Mouse (Mus musculus) olfactory bulb, adult 2 months (tissue): Measurements from ENCODE around the gene Grip1.

Source experiments
- CTCF ChIP-seq: fragments of 200-500 bp; IDR thresholded peaks from 2 replicates; pipeline ENCODE4 v1.5.1; 2012; ENCODE audit warnings: low read depth, mild to moderate bottlenecking, low read length, moderate library complexity; ENCODE audit not compliant: insufficient read depth
- POLR2A ChIP-seq: fragments of 200-500 bp; IDR thresholded peaks from 2 replicates; pipeline ENCODE4 v1.6.1; 2012; ENCODE audit warnings: mild to moderate bottlenecking, low read depth, low read length, moderate library complexity; ENCODE audit not compliant: insufficient read depth

DNA sequence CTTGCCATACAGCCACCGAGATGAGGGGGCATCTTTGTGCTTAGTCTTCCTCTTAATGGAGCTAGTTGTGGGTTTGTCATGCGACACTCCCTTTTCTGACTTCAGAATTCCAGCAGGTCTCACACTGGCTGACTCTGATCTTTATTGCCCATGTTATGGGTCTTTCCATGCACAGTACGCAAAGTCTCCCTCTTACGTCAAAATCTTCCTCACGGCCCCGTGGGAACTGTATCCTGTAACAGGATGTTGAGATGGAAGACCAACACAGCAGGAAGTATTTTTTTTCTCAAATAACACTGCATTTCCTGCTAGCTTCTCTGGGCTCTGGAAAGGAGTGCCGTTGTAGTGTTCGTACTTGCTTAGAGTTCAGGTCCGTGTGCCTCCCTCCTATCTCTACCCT lies 21.5 kb downstream of the Grip1 start:
- TF ChIP-seq CTCF, result no peak
- TF ChIP-seq POLR2A, result no peak
